Mouse (Mus musculus) liver, embryonic 14.5 days (tissue): ENCODE data around the gene Pln. TPM values are rescaled to one million over a fixed set of nuclear protein-coding genes. Genes with fewer than 3 reads are reported as not detected.

Experiments used
- ATAC-seq: fragments of 200-750 bp; cut with Nextera tagmentation; 2 replicates; pipeline ENCODE4 v1.8.0; 2017; ENCODE audit warnings: moderate number of reproducible peaks, mild to moderate bottlenecking, moderate library complexity; ENCODE audit not compliant: insufficient read depth
- DNase-seq, 3 experiments: peaks; one replicate each; pipeline ENCODE4 v3.0.0-alpha.2; 2012 to 2013; ENCODE audit warnings: low read depth in 3 of 3, low spot score in 3 of 3
- H3K27ac ChIP-seq: fragments of 300-500 bp; sonication (generic); 2 replicates; pipeline ENCODE4 v1.5.1; 2014; ENCODE audit warnings: moderate library complexity, mild to moderate bottlenecking, control low read depth, inconsistent platforms
- H3K27me3 ChIP-seq: fragments of 300-500 bp; sonication (generic); 2 replicates; pipeline ENCODE4 v1.6.1; 2014; ENCODE audit warnings: mild to moderate bottlenecking, low read length, moderate library complexity; ENCODE audit not compliant: control insufficient read depth, insufficient read depth
- H3K36me3 ChIP-seq: fragments of 300-500 bp; sonication (generic); replicated peaks from 2 replicates; pipeline ENCODE4 v1.6.1; 2014; ENCODE audit warnings: low read depth; ENCODE audit not compliant: control insufficient read depth, insufficient read depth
- H3K4me1 ChIP-seq, 2 experiments: fragments of 200-500 bp in 1 of 2; fragments of 300-500 bp in 1 of 2; sonication (generic) in 1 of 2; replicated peaks; 2 replicates each; pipeline ENCODE4 v1.6.1; 2012 to 2014; ENCODE audit warnings: antibody characterized with exemption in 1 of 2, inconsistent platforms in 1 of 2, low read length in 1 of 2; ENCODE audit not compliant: control insufficient read depth in 2 of 2, insufficient read depth in 2 of 2
- H3K4me2 ChIP-seq: fragments of 300-500 bp; sonication (generic); 2 replicates; pipeline ENCODE4 v1.6.1; 2014; ENCODE audit warnings: low read depth, mild to moderate bottlenecking, control low read depth, moderate library complexity
- H3K4me3 ChIP-seq, 2 experiments: fragments of 200-500 bp in 1 of 2; fragments of 300-500 bp in 1 of 2; sonication (generic) in 1 of 2; 2 replicates each; pipeline ENCODE4 v1.5.1; 2012 to 2014; ENCODE audit warnings: low read depth in 2 of 2, low read length in 2 of 2, mild to moderate bottlenecking in 2 of 2, control low read depth in 1 of 2, inconsistent platforms in 1 of 2, moderate library complexity in 1 of 2; ENCODE audit not compliant: insufficient read depth in 1 of 2
- H3K9ac ChIP-seq: fragments of 300-500 bp; sonication (generic); replicated peaks from 2 replicates; pipeline ENCODE4 v1.6.1; 2014; ENCODE audit warnings: mild to moderate bottlenecking, control low read depth, moderate library complexity
- H3K9me3 ChIP-seq: fragments of 300-500 bp; sonication (generic); 2 replicates; pipeline ENCODE4 v1.6.1; 2016; ENCODE audit warnings: low read length, mixed read lengths; ENCODE audit not compliant: control insufficient read depth
- CTCF ChIP-seq: IDR thresholded peaks from 2 replicates; pipeline ENCODE4 v1.5.1; 2016; ENCODE audit warnings: antibody characterized with exemption, low read depth, control low read depth
- EP300 ChIP-seq: IDR thresholded peaks from 2 replicates; pipeline ENCODE4 v1.6.1; 2016; ENCODE audit warnings: antibody characterized with exemption, low read depth
- WGBS: fragments of 180-500 bp; shearing (Covaris S2); extraction: QIAGEN DNeasy Blood & Tissue Kit; methylation state at CpG from one replicate; pipeline ENCODE4 v1.1.7; 2014; ENCODE audit not compliant: insufficient replicate concordance; 5-methylcytosine and 5-hydroxymethylcytosine counted together
- polyA plus RNA-seq, 2 experiments: library from polyadenylated mRNA; depleted of rRNA in 1 of 2; stranded (reverse) in 1 of 2; unstranded in 1 of 2; fragments of >200 nt; fragmentation: Nextera tagmentation in 1 of 2; extraction: Ambion mirVana in 1 of 2; gene quantifications; 2 replicates each; pipeline versions ENCODE4 v1.2.1 to v1.2.3; 2012 to 2014

Pln gene
- polyA plus RNA-seq, 2 experiments: 0.08 to 0.25 TPM

- H3K4me2 ChIP-seq: no peak overlapping the region
Observed at GRCm38 (mm10) chr10:53339045-53339444, 1.6 kb downstream of the Pln start.

DNA sequence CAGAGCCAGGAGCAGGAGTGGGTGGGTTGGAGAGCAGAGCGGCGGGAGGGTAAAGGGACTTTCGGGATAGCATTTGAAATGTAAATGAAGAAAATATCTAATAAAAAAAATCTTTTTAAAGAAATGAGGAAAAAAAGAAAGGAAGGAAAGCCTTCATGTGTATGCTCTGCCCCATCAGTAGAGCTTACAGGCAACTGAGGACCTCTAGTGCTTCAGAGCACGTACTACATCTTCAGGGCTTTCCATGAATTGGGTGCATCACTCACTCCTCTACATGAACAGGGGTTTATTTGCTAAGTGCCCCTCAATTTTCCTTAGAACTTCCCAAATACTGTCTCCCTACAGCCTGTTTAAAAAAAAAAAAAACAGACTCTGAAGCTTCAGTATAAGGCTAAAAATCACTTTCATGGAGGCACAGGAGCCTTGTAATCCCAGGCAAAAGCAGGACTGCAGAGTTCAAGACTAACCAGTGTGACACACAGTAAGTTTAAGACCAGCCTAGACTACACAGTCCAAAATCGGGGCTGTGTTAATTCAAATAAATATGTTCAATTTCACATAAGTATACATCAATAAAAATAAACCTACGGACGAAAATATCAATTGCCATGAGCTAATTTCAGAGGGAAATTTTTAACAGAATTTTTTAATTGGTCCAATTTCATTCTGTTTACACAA, 4.0 kb downstream of the Pln start:
- Histone ChIP-seq H3K4me3 (no peak overlapping the region), H3K4me2 (no peak overlapping the region), H3K27ac (no peak overlapping the region), H3K9ac (no peak overlapping the region), H3K36me3 (no peaks in the 10 kb centered on the region), H3K27me3 (no peaks in the 10 kb centered on the region), H3K9me3 (no peaks in the 10 kb centered on the region), H3K4me1 (peaks cover 0 to 7% of the 10 kb centered on the region in 2 experiments; a peak in 2 of 4 replicates)
- ATAC-seq: 0 out of 2 replicates have a peak, but pooled peaks have one; percentile 28
- DNase-seq: no peak
- no peak for TF ChIP-seq EP300
- TF ChIP-seq CTCF: peak; percentile 67
- 65% methylated on average over 7 of the region's 7 CpGs for WGBS

More at GRCm38 (mm10) chr10:53339045-53339444, 1.6 kb downstream of the Pln start:
- ATAC-seq (no peak), DNase-seq (no peak)
- H3K27me3 ChIP-seq: no peaks in the 10 kb centered on the region
- 66% methylated on average over 2 of the region's 2 CpGs for WGBS
- TF ChIP-seq CTCF: no peak
- no peak overlapping the region for H3K4me3 ChIP-seq
- no peaks in the 10 kb centered on the region for H3K9me3 ChIP-seq
- H3K27ac ChIP-seq: no peak overlapping the region
- H3K36me3 ChIP-seq: no peaks in the 10 kb centered on the region
- H3K9ac ChIP-seq: no peak overlapping the region
- peaks cover 10 to 16% of the 10 kb centered on the region in 2 experiments for H3K4me1 ChIP-seq

- Histone ChIP-seq H3K9me3 (no peaks in the 10 kb centered on the region), H3K9ac (no peak overlapping the region), H3K4me1 (0 out of 4 replicates have a peak, but pooled peaks cover 0 to 2% of the 10 kb centered on the region in 2 experiments), H3K36me3 (no peaks in the 10 kb centered on the region), H3K27ac (no peak overlapping the region), H3K4me2 (no peak overlapping the region), H3K4me3 (no peak overlapping the region), H3K27me3 (no peaks in the 10 kb centered on the region)
- DNase-seq: no peak
- peak; percentile 65; the same call in 1 of the 2 replicates for ATAC-seq
- WGBS: 53% methylated on average over 9 of the region's 9 CpGs
- TF ChIP-seq CTCF: no peak
- no peak for TF ChIP-seq EP300
Observed at GRCm38 (mm10) chr10:53342166-53342728, 4.8 kb downstream of the Pln start.

GRCm38 (mm10) chr10:53343384-53343783, 5.9 kb downstream of the Pln start:
- WGBS: 62% methylated on average over 6 of the region's 6 CpGs
- H3K36me3 ChIP-seq: no peaks in the 10 kb centered on the region
- no peaks in the 10 kb centered on the region for H3K9me3 ChIP-seq
- no peaks in the 10 kb centered on the region for H3K4me1 ChIP-seq
- H3K27ac ChIP-seq: no peak overlapping the region
- DNase-seq: no peak
- H3K9ac ChIP-seq: no peak overlapping the region
- no peak overlapping the region for H3K4me3 ChIP-seq
- H3K27me3 ChIP-seq: no peaks in the 10 kb centered on the region
- no peak for TF ChIP-seq CTCF
- no peak for TF ChIP-seq EP300
- ATAC-seq: no peak
- no peak overlapping the region for H3K4me2 ChIP-seq

GRCm38 (mm10) chr10:53343865-53344264, 6.4 kb downstream of the Pln start:
- no peak overlapping the region for H3K4me2 ChIP-seq
- DNase-seq (no peak), ATAC-seq (no peak)
- no peaks in the 10 kb centered on the region for H3K4me1 ChIP-seq
- H3K27ac ChIP-seq: no peak overlapping the region
- no peaks in the 10 kb centered on the region for H3K9me3 ChIP-seq
- TF ChIP-seq CTCF: no peak
- no peak for TF ChIP-seq EP300
- 78% methylated on average over 10 of the region's 10 CpGs for WGBS
- no peak overlapping the region for H3K4me3 ChIP-seq
- H3K9ac ChIP-seq: no peak overlapping the region
- no peaks in the 10 kb centered on the region for H3K27me3 ChIP-seq
- no peaks in the 10 kb centered on the region for H3K36me3 ChIP-seq
